Comparison of ENCODE assay signal across 16 mouse cellular contexts in the genomic region with DNA sequence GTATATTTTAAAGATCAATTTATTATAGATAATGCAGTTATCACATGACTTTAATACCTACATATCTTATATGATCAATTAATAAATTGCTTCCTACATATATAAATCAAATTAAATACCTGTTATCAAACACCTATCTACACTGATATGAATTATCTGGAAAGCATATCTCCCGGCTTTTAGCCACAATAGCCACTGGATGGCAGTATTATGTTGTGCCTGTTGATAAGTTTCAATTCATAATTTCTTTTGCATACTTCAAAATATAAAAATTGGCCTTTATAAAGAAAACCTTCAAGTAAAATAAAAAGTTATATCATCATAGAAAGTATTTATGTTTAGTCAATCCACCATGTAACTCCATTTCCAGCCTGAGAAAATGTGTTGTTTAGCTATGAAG.
DNase-seq lines count a peak whose midpoint lies in the region; ATAC-seq and TF ChIP-seq lines count a peak whose summit lies in the region.
"Had no signal": no experiment of that assay in that cellular context is flagged by ENCODE, and none has a peak within 500 bp of the region (broad histone marks: within the 10 kb centered on the region; RNA-seq: fewer than 3 reads in every experiment).

No protein-coding gene starts in this region.

- no peak overlapping the region for H3K27ac ChIP-seq in embryonic facial prominence, embryonic 11.5 days (replicated peaks; ENCODE audit: low read depth, low read length)
- H3K27ac ChIP-seq in embryonic facial prominence, embryonic 10.5 days (replicated peaks) = no peak overlapping the region
- no peak overlapping the region for H3K27ac ChIP-seq in left cerebral cortex, adult 2 months
- H3K27ac ChIP-seq: embryonic facial prominence, embryonic 13.5 days; gastrocnemius, adult 2 months had no signal

- H3K4me3 ChIP-seq in embryonic facial prominence, embryonic 11.5 days (ENCODE audit: low read depth, low read length) = no peak overlapping the region
- H3K4me3 ChIP-seq in embryonic facial prominence, embryonic 10.5 days = no peak overlapping the region
- H3K4me3 ChIP-seq in left cerebral cortex, adult 2 months = no peak overlapping the region
- H3K4me3 ChIP-seq: embryonic facial prominence, embryonic 13.5 days; gastrocnemius, adult 2 months had no signal

- H3K9me3 ChIP-seq in embryonic facial prominence, embryonic 11.5 days (replicated peaks; ENCODE audit: control insufficient read depth, low read length) = no peaks in the 10 kb centered on the region
- H3K9me3 ChIP-seq in embryonic facial prominence, embryonic 10.5 days = no peaks in the 10 kb centered on the region
- H3K9me3 ChIP-seq: embryonic facial prominence, embryonic 13.5 days had no signal

- peak; percentile 65 for TF ChIP-seq CTCF in left cerebral cortex, adult 2 months (IDR thresholded peaks at IDR 0.05)

- WGBS in embryonic facial prominence, embryonic 11.5 days = 75% methylated on average over 1 of the region's 1 CpGs
- WGBS in embryonic facial prominence, embryonic 10.5 days = 84% methylated on average over 1 of the region's 1 CpGs

- no peak overlapping the region for H3K4me2 ChIP-seq in embryonic facial prominence, embryonic 11.5 days (ENCODE audit: low read depth, low read length)
- H3K4me2 ChIP-seq: embryonic facial prominence, embryonic 13.5 days had no signal

- intact Hi-C loops in left cerebral cortex, adult 2 months (cut with DNase I) = loop anchor here (2.0 kb wide), 1 partner anchor 394 kb away; no protein-coding TSS in a partner anchor

- peak; percentile 25 for DNase-seq in embryonic facial prominence, embryonic 11.5 days (ENCODE audit: low spot score)
- DNase-seq in embryonic facial prominence, embryonic 10.5 days (ENCODE audit: low spot score) = no peak
- DNase-seq in left cerebral cortex, adult 2 months (ENCODE audit: extremely low spot score in 1 of 2, low spot score in 2 of 2) = peak in 1 of 2 experiments; percentile 11
- no peak for DNase-seq in left cerebral cortex, adult 11 months (ENCODE audit: low spot score)
- peak; percentile 4 for DNase-seq in right cerebral cortex, postnatal 14 days
- DNase-seq in right cerebral cortex, postnatal 36 days (ENCODE audit: low spot score in 2 of 2) = no peak
- DNase-seq in telencephalon, adult 2 months (ENCODE audit: low read depth, low spot score) = peak; percentile 6
- no peak for DNase-seq in thymus, postnatal 4 days
- DNase-seq: cerebellum, adult 2 months; gastrocnemius, adult 2 months; heart, postnatal 14 days; liver; lung, postnatal 10 days; thymus, adult 18-20 months had no signal

- no peak for ATAC-seq in embryonic facial prominence, embryonic 11.5 days (replicated peaks; ENCODE audit: insufficient number of reproducible peaks, low FRiP score, low TSS enrichment, low read depth)
- ATAC-seq: inflammation-experienced regulatory T-cells, adult 6 months had no signal

- H3K9ac ChIP-seq in embryonic facial prominence, embryonic 11.5 days (replicated peaks; ENCODE audit: low read length) = no peak overlapping the region
- H3K9ac ChIP-seq: embryonic facial prominence, embryonic 13.5 days had no signal

- no peaks in the 10 kb centered on the region for H3K36me3 ChIP-seq in embryonic facial prominence, embryonic 11.5 days (replicated peaks; ENCODE audit: control insufficient read depth, insufficient read depth, low read depth, low read length)
- H3K36me3 ChIP-seq in embryonic facial prominence, embryonic 10.5 days (replicated peaks) = no peaks in the 10 kb centered on the region
- H3K36me3 ChIP-seq: embryonic facial prominence, embryonic 13.5 days had no signal

- H3K4me1 ChIP-seq in embryonic facial prominence, embryonic 11.5 days (ENCODE audit: control insufficient read depth, insufficient read depth, low read length) = no peaks in the 10 kb centered on the region
- H3K4me1 ChIP-seq in embryonic facial prominence, embryonic 10.5 days = no peaks in the 10 kb centered on the region
- H3K4me1 ChIP-seq: embryonic facial prominence, embryonic 13.5 days had no signal

- no peaks in the 10 kb centered on the region for H3K27me3 ChIP-seq in embryonic facial prominence, embryonic 11.5 days (ENCODE audit: control insufficient read depth, insufficient read depth, low read length)
- no peaks in the 10 kb centered on the region for H3K27me3 ChIP-seq in embryonic facial prominence, embryonic 10.5 days (replicated peaks; ENCODE audit: low read depth, poor library complexity, severe bottlenecking)
- H3K27me3 ChIP-seq: embryonic facial prominence, embryonic 13.5 days had no signal

Comparison
In these comparisons a context has a peak if more than half of its experiments do, and no peak if none do; other contexts are left out.
1. DNase-seq: peak in embryonic facial prominence, embryonic 11.5 days (single experiment), right cerebral cortex, postnatal 14 days (single experiment) and telencephalon, adult 2 months (single experiment); none in embryonic facial prominence, embryonic 10.5 days (single experiment), left cerebral cortex, adult 11 months (single experiment), right cerebral cortex, postnatal 36 days (0 of 2) and thymus, postnatal 4 days (single experiment).